Mouse (Mus musculus) retina, embryonic 14.5 days (tissue): Measurements from ENCODE around the gene Cd151.

Source experiments
- DNase-seq: peaks from one replicate; pipeline ENCODE4 v3.0.0-alpha.2; 2015; ENCODE audit warnings: low spot score

The Cd151 gene

GRCm38 (mm10) chr7:141457986-141458660 lies 9.1 kb upstream of the Cd151 start:
- peak; percentile 70 for DNase-seq

GRCm38 (mm10) chr7:141458661-141459060 lies 8.5 kb upstream of the Cd151 start:
- no peak for DNase-seq

- no peak for DNase-seq
Measured at GRCm38 (mm10) chr7:141459301-141459711, 7.9 kb upstream of the Cd151 start.

GRCm38 (mm10) chr7:141460001-141460390 lies 7.2 kb upstream of the Cd151 start:
- DNase-seq, result no peak

GRCm38 (mm10) chr7:141460391-141461113 lies 6.6 kb upstream of the Cd151 start, which contains the start of gene Cracr2b:
Gene Cracr2b (plus strand): TSS chr7:141461094.
- DNase-seq, result no peak

GRCm38 (mm10) chr7:141461521-141462332 lies 5.5 kb upstream of the Cd151 start:
- no peak for DNase-seq

- no peak for DNase-seq
Measured at GRCm38 (mm10) chr7:141462333-141462821, 4.8 kb upstream of the Cd151 start.

GRCm38 (mm10) chr7:141463824-141464602 lies 3.2 kb upstream of the Cd151 start:
- DNase-seq, result no peak

- no peak for DNase-seq
Measured at GRCm38 (mm10) chr7:141464603-141465201, 2.5 kb upstream of the Cd151 start.

- DNase-seq, result no peak
Measured at GRCm38 (mm10) chr7:141465388-141466044, 1.7 kb upstream of the Cd151 start.

GRCm38 (mm10) chr7:141466045-141466394 lies 1.2 kb upstream of the Cd151 start:
- no peak for DNase-seq

GRCm38 (mm10) chr7:141466607-141467148 lies 514 bp upstream of the Cd151 start:
- DNase-seq, result no peak

GRCm38 (mm10) chr7:141468164-141468521 lies 951 bp downstream of the Cd151 start:
- no peak for DNase-seq

- peak; percentile 82 for DNase-seq
Measured at GRCm38 (mm10) chr7:141468522-141469211, 1.5 kb downstream of the Cd151 start.

- no peak for DNase-seq
Measured at GRCm38 (mm10) chr7:141469352-141469751, 2.2 kb downstream of the Cd151 start.

GRCm38 (mm10) chr7:141469901-141470636 lies 2.9 kb downstream of the Cd151 start:
- DNase-seq, result no peak

- no peak for DNase-seq
Measured at GRCm38 (mm10) chr7:141470637-141470944, 3.4 kb downstream of the Cd151 start.

- DNase-seq, result no peak
Measured at GRCm38 (mm10) chr7:141471236-141471635, 4.0 kb downstream of the Cd151 start.

GRCm38 (mm10) chr7:141472226-141472625 lies 5.0 kb downstream of the Cd151 start:
- DNase-seq, result no peak
